Mouse (Mus musculus): ENCODE data around the gene Aldh3b1.

DNA sequence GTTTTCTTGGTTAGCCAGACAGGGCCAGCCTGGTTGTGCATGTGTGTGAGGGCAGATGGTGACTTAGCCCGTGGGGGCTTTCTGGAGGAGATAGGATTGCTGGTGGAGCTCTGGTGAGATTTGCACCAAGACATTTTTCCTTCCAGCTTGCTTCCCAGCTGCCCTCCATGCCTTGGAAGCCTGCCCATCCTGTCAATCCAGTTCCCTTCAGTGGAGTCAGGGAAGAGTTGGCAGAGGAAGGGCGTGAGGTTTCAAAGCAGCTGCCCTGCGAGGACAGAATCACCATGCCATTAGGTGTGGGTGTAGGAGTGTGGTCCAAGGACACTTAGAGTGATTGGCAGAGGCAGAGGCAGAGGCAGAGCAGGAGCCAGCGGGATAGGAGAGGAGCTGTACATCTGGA lies 28.9 kb upstream of the Aldh3b1 start, which contains the start of gene Aldh3b3:
- no peak for TF ChIP-seq CTCF (IDR thresholded peaks at IDR 0.05; ENCODE audit: low read depth, low read length)
- no peak for TF ChIP-seq POLR2A (IDR thresholded peaks at IDR 0.05; ENCODE audit: extremely low read depth, insufficient read depth, low read length)
